Mouse (Mus musculus) CD4-positive, CD25-positive, alpha-beta regulatory T cell, adult 4 months (primary cell): ENCODE data around the gene Cmtr2. TPM values are rescaled to one million over a fixed set of nuclear protein-coding genes. Genes with fewer than 3 reads are reported as not detected.

Experiments
- ATAC-seq: one replicate; pipeline ENCODE4 v1.8.0; 2017
- polyA plus RNA-seq, 2 experiments: library from polyadenylated mRNA; unstranded; fragments of 100-300 nt; shearing (Covaris generic); gene quantifications; one replicate each; pipeline ENCODE4 v1.2.1; 2017

Cmtr2 gene
- polyA plus RNA-seq, 2 experiments from 2014 or later, result 7.2 to 10.7 TPM

DNA sequence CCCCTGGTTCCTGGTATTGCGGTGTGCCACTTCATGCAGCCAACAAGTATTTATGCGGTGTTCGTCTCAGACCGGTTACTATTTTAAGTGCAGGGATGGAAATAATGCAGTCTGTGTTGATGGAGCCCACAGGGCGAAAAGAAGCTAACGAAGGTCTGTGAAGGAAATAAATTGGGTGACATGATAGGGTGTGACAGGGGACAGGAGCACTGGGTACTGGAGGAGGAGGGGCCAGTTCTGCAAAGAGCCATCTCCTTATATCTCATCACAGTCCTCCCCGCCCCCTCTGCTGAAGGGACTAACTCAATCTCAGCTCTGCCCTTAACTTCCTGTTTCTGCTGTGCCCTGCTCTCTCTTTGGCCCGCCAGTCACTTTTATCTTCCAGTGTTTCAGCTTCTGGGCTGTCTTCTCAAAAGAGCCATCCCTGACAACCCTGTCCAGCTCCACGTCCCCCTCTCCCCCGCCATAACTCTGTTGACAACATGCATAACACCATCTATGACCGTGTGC is 50.4 kb downstream of the Cmtr2 start:
- no peak for ATAC-seq

DNA sequence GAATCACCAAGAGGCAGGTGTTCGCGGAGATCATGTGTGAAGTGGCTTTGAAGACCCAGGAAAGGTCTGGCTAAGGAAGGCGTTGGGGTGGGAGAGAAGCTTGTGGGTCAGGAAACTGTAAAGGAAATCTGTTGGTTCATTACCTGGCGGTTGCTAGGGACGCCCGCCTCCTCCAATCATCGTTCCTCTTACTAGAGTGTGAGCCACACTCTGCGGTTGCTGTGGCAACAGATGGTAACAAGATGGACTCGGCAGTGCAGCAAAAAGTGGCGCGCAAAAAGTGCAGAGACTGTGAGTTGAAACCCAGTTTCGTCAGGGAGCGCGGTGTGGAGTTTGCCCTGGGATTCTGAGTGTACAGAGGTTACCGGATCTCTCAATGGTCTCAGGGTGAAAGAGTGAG is 51.3 kb downstream of the Cmtr2 start, which contains the start of gene Hydin:
Gene Hydin (plus strand): TSS at position 237 of the 400 bp plus-strand sequence.
- ATAC-seq, result no peak

GRCm38 (mm10) chr8:110267268-110267667 is 51.8 kb downstream of the Cmtr2 start:
- no peak for ATAC-seq

DNA sequence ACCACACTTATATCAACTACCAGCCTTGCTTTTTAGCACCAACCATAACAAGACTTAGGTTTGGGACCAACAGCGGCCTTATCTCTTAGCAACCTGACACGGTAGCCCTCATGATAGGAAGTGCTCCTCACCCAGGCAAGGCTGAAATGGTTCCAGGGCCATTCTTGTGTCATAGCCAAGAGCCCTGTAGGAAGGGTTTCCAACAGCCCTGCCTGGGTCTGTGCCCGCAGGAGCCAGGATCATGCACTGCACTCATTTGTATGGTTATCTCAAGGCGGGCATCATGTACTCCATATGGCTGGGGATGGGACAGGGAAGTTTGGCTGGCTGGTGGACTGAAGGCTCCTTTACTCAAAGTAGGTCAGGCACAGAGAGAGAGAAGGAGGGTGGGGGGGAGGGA is 55.2 kb downstream of the Cmtr2 start:
- ATAC-seq, result no peak

DNA sequence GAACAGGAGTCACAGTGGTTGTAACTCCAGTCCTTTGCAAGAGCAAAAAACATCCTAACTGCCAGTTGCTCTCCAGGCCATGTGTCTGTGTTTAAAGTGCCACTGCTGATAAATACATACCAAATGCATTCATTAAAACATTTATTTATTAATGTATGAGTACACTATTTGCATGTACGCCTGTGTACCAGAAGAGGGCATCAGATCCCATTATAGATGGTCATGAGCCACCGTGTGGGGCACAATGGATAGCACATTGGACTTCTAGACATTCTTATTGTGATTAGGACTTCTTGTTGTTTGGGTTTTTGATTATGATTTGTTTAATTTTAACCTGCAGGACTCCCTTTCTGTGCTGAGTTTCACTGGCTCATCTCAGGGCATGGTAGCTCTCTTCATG is 57.9 kb downstream of the Cmtr2 start:
- ATAC-seq, result no peak

Other genes with a start within 250 kb of the Cmtr2 start
- not detected for gene Tat, start 225.2 kb upstream of the Cmtr2 start, polyA plus RNA-seq
- not detected for gene Chst4, start 175.9 kb upstream of the Cmtr2 start, polyA plus RNA-seq
- gene Zfp612, start 135.9 kb upstream of the Cmtr2 start, polyA plus RNA-seq, result 1 to 10 TPM; 2.3 to 4.1 TPM
- gene Gm21964, start 114.5 kb upstream of the Cmtr2 start, polyA plus RNA-seq, result not detected
- gene Gm17720, start 112.9 kb upstream of the Cmtr2 start, polyA plus RNA-seq, result not detected
- not detected for gene Calb2, start 47.5 kb upstream of the Cmtr2 start, polyA plus RNA-seq
- under 1 TPM in 1 of 2 experiments, not detected in 1; 0.01 TPM for gene Hydin, start 51.3 kb downstream of the Cmtr2 start, polyA plus RNA-seq